Mouse (Mus musculus) bone marrow, adult 2 months (tissue): ENCODE data around the gene Dock1.

ENCODE experiments used
- CTCF ChIP-seq: fragments of 200-500 bp; IDR thresholded peaks from 2 replicates; pipeline ENCODE4 v1.5.1; 2011; ENCODE audit warnings: low read length, control low read depth; ENCODE audit not compliant: control insufficient read depth, insufficient read depth
- POLR2A ChIP-seq: fragments of 200-500 bp; IDR thresholded peaks from 2 replicates; pipeline ENCODE4 v1.6.1; 2011; ENCODE audit warnings: low read depth, mild to moderate bottlenecking, control low read depth, low read length, borderline replicate concordance; ENCODE audit not compliant: control insufficient read depth

DNA sequence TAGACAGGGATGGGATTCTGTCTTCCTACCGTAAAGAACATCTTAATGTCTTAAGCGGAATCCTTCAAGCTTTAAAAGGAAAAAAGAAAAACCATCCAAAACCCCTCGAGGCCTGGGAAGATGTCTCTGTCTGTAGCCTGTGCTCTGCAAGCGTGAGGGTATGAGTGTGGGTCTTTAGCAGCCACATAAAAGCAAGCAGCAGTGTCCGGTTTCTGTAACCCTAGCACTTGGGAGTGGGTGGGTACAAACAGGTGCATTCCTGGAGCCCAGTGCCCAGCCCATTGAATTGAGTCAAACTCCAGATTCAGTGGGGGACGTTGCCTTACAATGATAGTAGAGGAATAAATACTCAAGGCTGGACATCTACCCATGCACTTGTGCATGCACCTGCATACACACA lies 105.9 kb downstream of the Dock1 start:
- TF ChIP-seq POLR2A (no peak), CTCF (no peak)
